Mouse (Mus musculus): ENCODE measurements around the gene Hunk. TPM values are rescaled to one million over a fixed set of nuclear protein-coding genes. Genes with fewer than 3 reads are reported as not detected.

Gene Hunk
- polyA plus RNA-seq, 1 experiment = not detected

DNA sequence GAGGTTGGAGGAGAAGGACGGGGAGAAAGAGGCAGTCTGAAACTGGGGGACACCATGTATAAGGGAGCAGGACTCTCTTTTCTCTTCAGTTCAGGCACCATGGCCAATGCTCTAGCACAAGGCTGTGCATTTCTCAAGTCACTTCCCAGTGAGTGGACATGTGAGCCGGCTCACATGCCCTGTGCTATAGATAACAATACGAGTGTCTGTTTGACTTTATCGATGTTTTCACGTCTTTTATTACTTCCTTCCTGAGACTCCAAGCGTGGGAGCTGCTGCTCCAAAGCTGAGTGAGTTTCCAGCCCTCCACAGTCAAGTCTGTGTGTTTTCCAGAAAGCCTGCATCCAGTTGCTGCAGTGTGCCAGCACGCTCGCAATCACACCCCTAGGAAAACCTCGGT, 158.4 kb downstream of the Hunk start:
- 19% methylated on average over 9 of the region's 9 CpGs for WGBS
- Histone ChIP-seq H3K4me3 (replicated peaks; ENCODE audit: control insufficient read depth, low read depth, low read length) (no peak overlapping the region), H3K27ac (ENCODE audit: control insufficient read depth, insufficient read depth, low read depth, low read length, poor library complexity) (no peak overlapping the region), H3K4me1 (ENCODE audit: control insufficient read depth, insufficient read depth, low read length) (no peaks in the 10 kb centered on the region; the same call in 1 of the 2 replicates)
- TF ChIP-seq CTCF (IDR thresholded peaks at IDR 0.05; ENCODE audit: control insufficient read depth, insufficient read depth, low read length) = no peak
- TF ChIP-seq POLR2A (IDR thresholded peaks at IDR 0.05; ENCODE audit: borderline replicate concordance, control insufficient read depth, low read depth, low read length) = no peak

DNA sequence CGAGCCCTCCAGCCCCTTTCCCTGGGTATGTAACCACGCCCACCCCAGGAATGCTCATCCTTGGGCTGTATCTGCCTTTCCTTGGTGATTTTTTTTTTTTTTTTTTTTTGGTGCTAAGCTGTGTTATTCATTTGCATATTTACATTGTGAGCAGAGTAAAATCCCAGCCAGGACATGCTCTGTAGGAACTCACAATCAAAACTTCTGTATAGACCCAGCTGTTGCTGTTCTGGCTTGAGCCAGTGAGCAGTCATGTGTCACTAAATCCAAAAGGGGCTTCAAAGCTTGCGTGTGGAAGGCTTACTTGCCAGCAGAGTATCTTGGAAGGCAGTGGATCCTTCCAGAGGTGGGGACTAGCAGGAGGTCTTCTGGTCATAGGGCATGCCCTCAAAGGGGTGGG, 159.7 kb downstream of the Hunk start:
- TF ChIP-seq CTCF (IDR thresholded peaks at IDR 0.05; ENCODE audit: control insufficient read depth, insufficient read depth, low read length) = no peak
- TF ChIP-seq POLR2A (IDR thresholded peaks at IDR 0.05; ENCODE audit: borderline replicate concordance, control insufficient read depth, low read depth, low read length) = no peak
- no peak overlapping the region for H3K4me3 ChIP-seq (replicated peaks; ENCODE audit: control insufficient read depth, low read depth, low read length)
- H3K4me1 ChIP-seq (ENCODE audit: control insufficient read depth, insufficient read depth, low read length) = no peaks in the 10 kb centered on the region; the same call in 1 of the 2 replicates
- WGBS = 58% methylated on average over 3 of the region's 3 CpGs
- no peak overlapping the region for H3K27ac ChIP-seq (ENCODE audit: control insufficient read depth, insufficient read depth, low read depth, low read length, poor library complexity)

- TF ChIP-seq POLR2A (IDR thresholded peaks at IDR 0.05; ENCODE audit: borderline replicate concordance, control insufficient read depth, low read depth, low read length) = no peak
- no peak for TF ChIP-seq CTCF (IDR thresholded peaks at IDR 0.05; ENCODE audit: control insufficient read depth, insufficient read depth, low read length)
- Histone ChIP-seq H3K27ac (ENCODE audit: control insufficient read depth, insufficient read depth, low read depth, low read length, poor library complexity) (no peak overlapping the region), H3K4me1 (ENCODE audit: control insufficient read depth, insufficient read depth, low read length) (no peaks in the 10 kb centered on the region; the same call in 1 of the 2 replicates), H3K4me3 (replicated peaks; ENCODE audit: control insufficient read depth, low read depth, low read length) (no peak overlapping the region)
- WGBS = 73% methylated on average over 3 of the region's 3 CpGs
Observed at GRCm38 (mm10) chr16:90546591-90546990, 160.8 kb downstream of the Hunk start.

DNA sequence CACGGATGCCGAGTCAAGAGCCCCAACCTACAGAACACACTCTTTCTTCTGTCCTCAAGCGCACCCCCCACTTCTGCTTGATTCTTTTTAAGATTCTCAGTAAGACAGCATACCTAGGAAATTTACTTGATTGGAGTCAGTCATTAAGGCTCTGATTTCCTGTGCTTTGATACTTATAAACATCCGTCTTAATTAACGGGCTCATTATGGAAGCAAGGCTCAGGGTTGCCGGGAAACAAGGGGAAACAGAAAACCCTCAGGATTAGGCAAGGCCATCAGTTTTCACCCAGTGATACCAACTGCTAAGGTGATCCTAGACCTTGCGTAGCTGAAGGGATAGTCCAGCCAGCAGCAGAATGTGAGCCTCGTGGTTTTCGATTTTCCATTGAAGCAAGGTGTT, 162.2 kb downstream of the Hunk start:
- H3K4me1 ChIP-seq (ENCODE audit: control insufficient read depth, insufficient read depth, low read length) = no peaks in the 10 kb centered on the region; the same call in 1 of the 2 replicates
- H3K27ac ChIP-seq (ENCODE audit: control insufficient read depth, insufficient read depth, low read depth, low read length, poor library complexity) = no peak overlapping the region
- TF ChIP-seq POLR2A (IDR thresholded peaks at IDR 0.05; ENCODE audit: borderline replicate concordance, control insufficient read depth, low read depth, low read length) (no peak), CTCF (IDR thresholded peaks at IDR 0.05; ENCODE audit: control insufficient read depth, insufficient read depth, low read length) (no peak)
- 80% methylated on average over 9 of the region's 9 CpGs for WGBS
- H3K4me3 ChIP-seq (replicated peaks; ENCODE audit: control insufficient read depth, low read depth, low read length) = no peak overlapping the region

Other genes starting within 250 kb of the Hunk start
- gene Tiam1, start 242.2 kb upstream of the Hunk start, polyA plus RNA-seq (2011; ENCODE audit: insufficient read depth, insufficient read length, low replicate concordance, missing spikeins) = 8.3 and 10.7 TPM in 2 replicates
- gene Sod1, start 165.3 kb upstream of the Hunk start, polyA plus RNA-seq (2011; ENCODE audit: insufficient read depth, insufficient read length, low replicate concordance, missing spikeins) = 491 and 690 TPM in 2 replicates
- 27.2 and 30.0 TPM in 2 replicates for gene Scaf4, start 101.5 kb upstream of the Hunk start, polyA plus RNA-seq (2011; ENCODE audit: insufficient read depth, insufficient read length, low replicate concordance, missing spikeins)

Data from bone marrow, adult 2 months (tissue).